Mouse (Mus musculus): ENCODE data around the gene Ttll12. TPM values are rescaled to one million over a fixed set of nuclear protein-coding genes. Genes with fewer than 3 reads are reported as not detected.

The Ttll12 gene
- polyA plus RNA-seq, 1 experiment from 2014 or later: 29.3 TPM

GRCm38 (mm10) chr15:83562626-83563270 is 32.2 kb downstream of the Ttll12 start:
- peak; percentile 64; the same call in 1 of the 2 replicates for ATAC-seq (ENCODE audit: insufficient number of reproducible peaks, low FRiP score)
- peak overlapping the region; percentile 67 for H3K4me3 ChIP-seq
- H3K4me2 ChIP-seq: peak overlapping the region; percentile 99
- H3K27me3 ChIP-seq (replicated peaks): no peaks in the 10 kb centered on the region
- 38% methylated on average over 15 of the region's 15 CpGs for WGBS
- no peaks in the 10 kb centered on the region for H3K9me3 ChIP-seq (replicated peaks)
- peaks cover 28% of the 10 kb centered on the region for H3K4me1 ChIP-seq (replicated peaks)
- H3K27ac ChIP-seq (ENCODE audit: poor library complexity, severe bottlenecking): no peak overlapping the region; the same call in 1 of the 2 replicates
- no peaks in the 10 kb centered on the region for H3K36me3 ChIP-seq
- peak overlapping the region; percentile 89; the same call in 1 of the 2 replicates for H3K9ac ChIP-seq

DNA sequence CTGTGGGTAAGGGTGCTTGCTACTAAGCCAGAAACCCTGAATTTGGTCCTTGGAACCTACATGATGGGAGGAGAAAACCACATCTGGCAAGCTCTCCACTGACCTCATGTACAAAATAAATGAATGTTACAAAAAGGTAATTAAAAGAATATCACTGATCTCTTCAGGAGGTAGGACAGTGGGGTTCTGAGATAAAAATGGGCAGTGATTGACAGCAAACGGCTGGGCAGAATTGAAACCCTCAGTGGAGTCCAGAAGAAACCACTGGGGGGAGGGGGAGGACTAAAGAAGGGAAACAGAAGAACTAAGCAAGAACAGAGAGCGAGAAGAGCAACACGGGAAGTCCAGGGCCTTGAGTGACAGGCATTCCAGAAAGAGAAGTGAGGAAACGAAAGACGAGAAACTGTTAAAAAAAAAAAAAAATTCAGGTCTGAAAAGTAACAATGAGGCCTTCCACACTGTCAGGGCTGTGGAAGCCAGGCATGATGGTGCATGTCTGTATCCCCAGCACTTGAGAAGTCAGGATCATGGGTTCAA is 33.9 kb downstream of the Ttll12 start:
- Histone ChIP-seq H3K9me3 (replicated peaks) (no peaks in the 10 kb centered on the region), H3K4me2 (no peak overlapping the region), H3K4me3 (no peak overlapping the region), H3K27ac (ENCODE audit: poor library complexity, severe bottlenecking) (no peak overlapping the region), H3K27me3 (replicated peaks) (no peaks in the 10 kb centered on the region), H3K4me1 (replicated peaks) (peaks cover 29% of the 10 kb centered on the region), H3K9ac (no peak overlapping the region), H3K36me3 (no peaks in the 10 kb centered on the region)
- 48% methylated on average over 5 of the region's 5 CpGs for WGBS
- ATAC-seq (ENCODE audit: insufficient number of reproducible peaks, low FRiP score): no peak

- H3K27me3 ChIP-seq (replicated peaks): no peaks in the 10 kb centered on the region
- peaks cover 9% of the 10 kb centered on the region for H3K4me1 ChIP-seq (replicated peaks)
- peak overlapping the region; percentile 71 for H3K4me3 ChIP-seq
- H3K9ac ChIP-seq: peak overlapping the region; percentile 90
- under 1% methylated on average over 74 of the region's 74 CpGs for WGBS
- H3K4me2 ChIP-seq: peak overlapping the region; percentile 90
- peaks cover 27% of the 10 kb centered on the region for H3K36me3 ChIP-seq
- ATAC-seq (ENCODE audit: insufficient number of reproducible peaks, low FRiP score): peak; percentile 92
- H3K9me3 ChIP-seq (replicated peaks): no peaks in the 10 kb centered on the region
- H3K27ac ChIP-seq (ENCODE audit: poor library complexity, severe bottlenecking): peak overlapping the region; percentile 90
Observed at GRCm38 (mm10) chr15:83555161-83555974, 39.6 kb downstream of the Ttll12 start.

- Histone ChIP-seq H3K4me3 (no peak overlapping the region), H3K27ac (ENCODE audit: poor library complexity, severe bottlenecking) (no peak overlapping the region), H3K9me3 (replicated peaks) (no peaks in the 10 kb centered on the region), H3K27me3 (replicated peaks) (no peaks in the 10 kb centered on the region), H3K36me3 (peaks cover 42% of the 10 kb centered on the region), H3K4me2 (no peak overlapping the region), H3K9ac (no peak overlapping the region), H3K4me1 (replicated peaks) (peaks cover 9% of the 10 kb centered on the region)
- ATAC-seq (ENCODE audit: insufficient number of reproducible peaks, low FRiP score): no peak
Observed at GRCm38 (mm10) chr15:83553831-83554230, 41.1 kb downstream of the Ttll12 start.

GRCm38 (mm10) chr15:83550137-83550536 is 44.8 kb downstream of the Ttll12 start:
- H3K27ac ChIP-seq (ENCODE audit: poor library complexity, severe bottlenecking): no peak overlapping the region
- no peak overlapping the region for H3K4me3 ChIP-seq
- WGBS: 81% methylated on average over 2 of the region's 2 CpGs
- H3K27me3 ChIP-seq (replicated peaks): no peaks in the 10 kb centered on the region
- peaks cover 79% of the 10 kb centered on the region for H3K36me3 ChIP-seq
- H3K9me3 ChIP-seq (replicated peaks): no peaks in the 10 kb centered on the region
- ATAC-seq (ENCODE audit: insufficient number of reproducible peaks, low FRiP score): no peak
- H3K4me1 ChIP-seq (replicated peaks): peaks cover 6% of the 10 kb centered on the region
- H3K9ac ChIP-seq: no peak overlapping the region
- no peak overlapping the region for H3K4me2 ChIP-seq

DNA sequence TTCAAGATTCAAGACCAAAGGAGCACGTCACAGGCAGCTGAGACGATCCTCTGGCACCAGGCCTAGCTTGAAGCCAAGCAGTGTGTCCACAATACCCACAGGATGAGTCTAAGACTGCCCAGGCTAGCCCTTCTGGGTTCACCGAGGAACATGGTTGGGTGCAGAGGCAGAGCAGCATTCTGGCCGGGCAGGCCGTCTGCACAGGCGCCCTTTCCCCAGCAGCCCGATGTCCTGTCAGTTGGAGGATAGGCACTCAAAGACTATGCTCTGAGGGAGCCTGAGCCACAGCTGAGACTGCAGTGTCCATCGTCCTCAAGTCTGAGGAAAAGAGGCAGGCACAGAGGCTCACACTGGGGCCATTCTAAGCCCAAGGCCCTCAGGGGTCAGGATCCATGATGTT is 47.8 kb downstream of the Ttll12 start:
- no peaks in the 10 kb centered on the region for H3K9me3 ChIP-seq (replicated peaks)
- no peak overlapping the region for H3K9ac ChIP-seq
- 89% methylated on average over 8 of the region's 8 CpGs for WGBS
- no peak overlapping the region for H3K4me2 ChIP-seq
- peaks cover 95% of the 10 kb centered on the region for H3K36me3 ChIP-seq
- no peak overlapping the region for H3K27ac ChIP-seq (ENCODE audit: poor library complexity, severe bottlenecking)
- H3K4me1 ChIP-seq (replicated peaks): no peaks in the 10 kb centered on the region
- no peaks in the 10 kb centered on the region for H3K27me3 ChIP-seq (replicated peaks)
- H3K4me3 ChIP-seq: no peak overlapping the region
- ATAC-seq (ENCODE audit: insufficient number of reproducible peaks, low FRiP score): no peak

- WGBS: 95% methylated on average over 7 of the region's 7 CpGs
- Histone ChIP-seq H3K27ac (ENCODE audit: poor library complexity, severe bottlenecking) (no peak overlapping the region), H3K4me2 (no peak overlapping the region), H3K9me3 (replicated peaks) (no peaks in the 10 kb centered on the region), H3K27me3 (replicated peaks) (no peaks in the 10 kb centered on the region), H3K36me3 (peaks cover 97% of the 10 kb centered on the region), H3K4me1 (replicated peaks) (peaks cover 6% of the 10 kb centered on the region), H3K4me3 (no peak overlapping the region), H3K9ac (no peak overlapping the region)
- ATAC-seq (ENCODE audit: insufficient number of reproducible peaks, low FRiP score): no peak
Observed at GRCm38 (mm10) chr15:83546029-83546428, 48.9 kb downstream of the Ttll12 start.

DNA sequence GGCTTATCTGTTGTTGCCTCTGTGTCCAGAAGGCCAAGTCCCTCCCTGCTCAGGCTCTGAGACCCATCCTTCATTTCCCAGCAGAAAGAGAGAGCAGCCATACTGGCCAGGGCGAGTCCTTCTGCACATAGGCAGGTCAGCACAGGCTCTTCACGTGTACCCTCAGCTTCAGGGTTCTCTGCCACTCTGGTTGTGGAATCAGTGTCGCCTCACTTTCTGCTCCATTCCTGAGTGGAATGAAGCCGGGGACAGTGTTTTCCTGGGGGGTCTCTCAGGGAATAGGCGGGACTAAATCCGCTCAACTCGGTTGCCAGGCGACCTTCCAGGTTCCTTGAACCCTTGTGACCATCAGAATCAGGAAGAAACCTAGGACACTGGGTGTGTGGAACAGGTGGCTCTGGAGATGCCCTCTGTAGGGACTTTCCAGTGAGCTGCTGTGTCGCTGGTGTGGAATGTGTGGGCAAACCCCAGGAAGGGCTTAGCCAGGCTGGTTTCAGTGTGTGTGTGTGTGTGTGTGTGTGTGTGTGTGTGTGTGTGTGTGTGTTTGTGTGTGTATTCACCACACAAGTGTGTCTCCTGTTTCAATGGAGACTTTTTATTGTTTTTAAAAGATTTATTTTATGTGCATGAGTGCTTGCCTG is 53.2 kb downstream of the Ttll12 start:
- 73% methylated on average over 9 of the region's 9 CpGs for WGBS
- Histone ChIP-seq H3K9ac (no peak overlapping the region), H3K9me3 (replicated peaks) (no peaks in the 10 kb centered on the region), H3K4me3 (no peak overlapping the region), H3K27ac (ENCODE audit: poor library complexity, severe bottlenecking) (no peak overlapping the region; the same call in 1 of the 2 replicates), H3K4me1 (replicated peaks) (peaks cover 29% of the 10 kb centered on the region), H3K4me2 (no peak overlapping the region), H3K27me3 (replicated peaks) (no peaks in the 10 kb centered on the region), H3K36me3 (peaks cover 59% of the 10 kb centered on the region)
- no peak for ATAC-seq (ENCODE audit: insufficient number of reproducible peaks, low FRiP score)

GRCm38 (mm10) chr15:83539905-83540304 is 55.1 kb downstream of the Ttll12 start:
- peak; percentile 51; the same call in 1 of the 2 replicates for ATAC-seq (ENCODE audit: insufficient number of reproducible peaks, low FRiP score)

GRCm38 (mm10) chr15:83538855-83539254 is 56.1 kb downstream of the Ttll12 start:
- 90% methylated on average over 2 of the region's 2 CpGs for whole genome bisulfite sequencing
- H3K27ac ChIP-seq (ENCODE audit: poor library complexity, severe bottlenecking): no peak overlapping the region
- H3K9ac ChIP-seq: no peak overlapping the region
- H3K9me3 ChIP-seq (replicated peaks): 0 out of 2 replicates have a peak, but pooled peaks cover 2% of the 10 kb centered on the region
- no peak overlapping the region for H3K4me2 ChIP-seq
- no peak overlapping the region for H3K4me3 ChIP-seq
- H3K36me3 ChIP-seq: peaks cover 38% of the 10 kb centered on the region
- peaks cover 53% of the 10 kb centered on the region for H3K4me1 ChIP-seq (replicated peaks)
- no peaks in the 10 kb centered on the region for H3K27me3 ChIP-seq (replicated peaks)
- no peak for ATAC-seq (ENCODE audit: insufficient number of reproducible peaks, low FRiP score)

More at GRCm38 (mm10) chr15:83539905-83540304, 55.1 kb downstream of the Ttll12 start:
- WGBS: 20% methylated on average over 4 of the region's 4 CpGs
- H3K4me3 ChIP-seq: no peak overlapping the region
- peaks cover 44% of the 10 kb centered on the region for H3K36me3 ChIP-seq
- H3K4me1 ChIP-seq (replicated peaks): peaks cover 46% of the 10 kb centered on the region
- 0 out of 2 replicates have a peak, but pooled peaks cover 2% of the 10 kb centered on the region for H3K9me3 ChIP-seq (replicated peaks)
- peak overlapping the region; percentile 68 for H3K27ac ChIP-seq (ENCODE audit: poor library complexity, severe bottlenecking)
- no peak overlapping the region for H3K9ac ChIP-seq
- no peaks in the 10 kb centered on the region for H3K27me3 ChIP-seq (replicated peaks)
- H3K4me2 ChIP-seq: peak overlapping the region; percentile 16

DNA sequence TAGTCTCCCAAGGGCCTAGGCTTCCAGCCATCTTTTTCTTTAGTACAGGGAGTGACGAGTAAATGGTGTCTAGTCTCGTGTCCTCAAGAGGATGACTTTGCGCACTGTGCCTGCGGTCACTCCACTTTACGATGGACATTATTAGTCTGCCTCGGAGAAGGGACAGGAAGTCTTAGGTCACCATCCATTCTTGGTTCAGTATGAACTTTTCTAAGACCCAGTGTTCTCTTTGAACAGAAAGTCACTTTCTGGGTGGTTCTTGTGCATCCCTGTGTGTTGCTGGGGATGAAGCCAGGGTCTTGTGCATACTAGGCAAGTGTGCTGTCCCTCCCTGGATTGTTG is 59.1 kb downstream of the Ttll12 start:
- no peak for ATAC-seq (ENCODE audit: insufficient number of reproducible peaks, low FRiP score)
- Histone ChIP-seq H3K9me3 (replicated peaks) (0 out of 2 replicates have a peak, but pooled peaks cover 2% of the 10 kb centered on the region), H3K4me1 (replicated peaks) (peaks cover 54% of the 10 kb centered on the region), H3K27ac (ENCODE audit: poor library complexity, severe bottlenecking) (peak overlapping the region; percentile 92), H3K4me2 (peak overlapping the region; percentile 14; the same call in 1 of the 2 replicates), H3K9ac (no peak overlapping the region; the same call in 1 of the 2 replicates), H3K36me3 (peaks cover 31% of the 10 kb centered on the region), H3K4me3 (no peak overlapping the region), H3K27me3 (replicated peaks) (no peaks in the 10 kb centered on the region)
- WGBS: 75% methylated on average over 6 of the region's 6 CpGs

Measured in heart, embryonic 12.5 days (tissue).